Mouse (Mus musculus) central nervous system, embryonic 11.5 days (tissue): Measurements from ENCODE around the gene Slc41a2. TPM values are rescaled to one million over a fixed set of nuclear protein-coding genes. Genes with fewer than 3 reads are reported as not detected.

ENCODE experiments used
- polyA plus RNA-seq: library from polyadenylated mRNA; depleted of rRNA; stranded (reverse); fragments of >200 nt; gene quantifications from 2 replicates; pipeline ENCODE4 v1.2.3, GENCODE M21; 2012; rRNA removed

Slc41a2 gene
- polyA plus RNA-seq = 0.47 and 0.71 TPM in 2 replicates

GRCm38 (mm10) chr10:83337159-83337951 lies at the start of gene Slc41a2:
Gene Slc41a2, minus strand, starts transcription at chr10:83337882.

GRCm38 (mm10) chr10:83359956-83360355 lies 22.3 kb upstream of the Slc41a2 start, which contains the start of gene D10Wsu102e:
Gene D10Wsu102e, plus strand, starts transcription at chr10:83360221.

Other genes starting within 250 kb of the Slc41a2 start
- 0.85 and 1.3 TPM in 2 replicates for gene D10Wsu102e, start 22.3 kb upstream of the Slc41a2 start, polyA plus RNA-seq
- gene Aldh1l2, start 196.3 kb upstream of the Slc41a2 start, polyA plus RNA-seq = 5.2 and 6.0 TPM in 2 replicates
- gene Washc4, start 205.9 kb upstream of the Slc41a2 start, polyA plus RNA-seq = 14.2 and 18.7 TPM in 2 replicates